Mouse (Mus musculus) megakaryocyte, embryonic 14.5 days (primary cell): ENCODE measurements around the gene Erg28. TPM values are rescaled to one million over a fixed set of nuclear protein-coding genes. Genes with fewer than 3 reads are reported as not detected.

ENCODE experiments used
- H3K27me3 ChIP-seq: replicated peaks from 2 replicates; pipeline ENCODE3; 2012; ENCODE audit warnings: inconsistent platforms
- H3K36me3 ChIP-seq: replicated peaks from 2 replicates; pipeline ENCODE3; 2012; ENCODE audit warnings: low read length, inconsistent platforms, mixed read lengths
- H3K4me1 ChIP-seq: 2 replicates; pipeline ENCODE4 v1.6.1; 2012; ENCODE audit warnings: inconsistent platforms
- H3K4me3 ChIP-seq: replicated peaks from 2 replicates; pipeline ENCODE3; 2012; ENCODE audit warnings: moderate library complexity, mild to moderate bottlenecking, inconsistent platforms
- H3K9me3 ChIP-seq: 2 replicates; pipeline ENCODE4 v1.6.1; 2012; ENCODE audit warnings: inconsistent platforms
- FLI1 ChIP-seq: IDR thresholded peaks from 2 replicates; pipeline ENCODE4 v1.6.1; 2012; ENCODE audit warnings: low read length, inconsistent platforms, mixed read lengths
- GATA1 ChIP-seq: IDR thresholded peaks from 3 replicates; pipeline ENCODE4 v1.6.1; 2012; ENCODE audit warnings: mixed read lengths, low read length, inconsistent platforms, borderline replicate concordance
- polyA plus RNA-seq: library from polyadenylated mRNA; stranded (reverse); fragments of >175 nt; gene quantifications from 2 replicates; pipeline ENCODE4 v1.2.3, GENCODE M21; 2012; ENCODE audit warnings: low replicate concordance; ENCODE audit not compliant: insufficient read depth

Erg28 gene
- polyA plus RNA-seq, 1 experiment = 4.6 TPM

GRCm38 (mm10) chr12:85784916-85785815 is 39.2 kb downstream of the Erg28 start:
- H3K4me1 ChIP-seq = peaks cover 10% of the 10 kb centered on the region
- H3K27me3 ChIP-seq = peaks cover 13% of the 10 kb centered on the region
- no peak overlapping the region for H3K4me3 ChIP-seq
- TF ChIP-seq FLI1 = no peak
- TF ChIP-seq GATA1 = no peak
- H3K36me3 ChIP-seq = no peaks in the 10 kb centered on the region
- no peaks in the 10 kb centered on the region for H3K9me3 ChIP-seq

GRCm38 (mm10) chr12:85781606-85782005 is 42.7 kb downstream of the Erg28 start:
- Histone ChIP-seq H3K4me3 (no peak overlapping the region), H3K9me3 (no peaks in the 10 kb centered on the region), H3K27me3 (peaks cover 18% of the 10 kb centered on the region), H3K36me3 (no peaks in the 10 kb centered on the region), H3K4me1 (peaks cover 10% of the 10 kb centered on the region)
- TF ChIP-seq GATA1 (no peak), FLI1 (no peak)

GRCm38 (mm10) chr12:85779707-85780106 is 44.6 kb downstream of the Erg28 start:
- Histone ChIP-seq H3K27me3 (peaks cover 9% of the 10 kb centered on the region), H3K4me1 (peaks cover 10% of the 10 kb centered on the region), H3K9me3 (no peaks in the 10 kb centered on the region), H3K36me3 (no peaks in the 10 kb centered on the region), H3K4me3 (no peak overlapping the region)
- no peak for TF ChIP-seq FLI1
- no peak for TF ChIP-seq GATA1

GRCm38 (mm10) chr12:85778962-85779361 is 45.4 kb downstream of the Erg28 start:
- Histone ChIP-seq H3K36me3 (no peaks in the 10 kb centered on the region), H3K4me1 (peaks cover 10% of the 10 kb centered on the region), H3K4me3 (no peak overlapping the region), H3K9me3 (peaks cover 6% of the 10 kb centered on the region), H3K27me3 (peaks cover 13% of the 10 kb centered on the region)
- TF ChIP-seq FLI1 (no peak), GATA1 (no peak)

- no peaks in the 10 kb centered on the region for H3K36me3 ChIP-seq
- TF ChIP-seq FLI1 = no peak
- no peak for TF ChIP-seq GATA1
- H3K27me3 ChIP-seq = peaks cover 46% of the 10 kb centered on the region
- H3K4me1 ChIP-seq = no peaks in the 10 kb centered on the region
- no peak overlapping the region for H3K4me3 ChIP-seq
- peaks cover 16% of the 10 kb centered on the region for H3K9me3 ChIP-seq
Measured at GRCm38 (mm10) chr12:85771356-85771755, 53.0 kb downstream of the Erg28 start.

- TF ChIP-seq FLI1 = no peak
- no peak for TF ChIP-seq GATA1
- Histone ChIP-seq H3K27me3 (peaks cover 60% of the 10 kb centered on the region), H3K9me3 (no peaks in the 10 kb centered on the region), H3K36me3 (no peaks in the 10 kb centered on the region), H3K4me3 (no peak overlapping the region), H3K4me1 (no peaks in the 10 kb centered on the region)
Measured at GRCm38 (mm10) chr12:85767750-85768149, 56.6 kb downstream of the Erg28 start.

- no peak for TF ChIP-seq GATA1
- TF ChIP-seq FLI1 = no peak
- Histone ChIP-seq H3K9me3 (no peaks in the 10 kb centered on the region), H3K27me3 (peaks cover 56% of the 10 kb centered on the region), H3K4me1 (no peaks in the 10 kb centered on the region), H3K36me3 (no peaks in the 10 kb centered on the region), H3K4me3 (no peak overlapping the region)
Measured at GRCm38 (mm10) chr12:85766287-85766686, 58.1 kb downstream of the Erg28 start.

Other genes starting within 250 kb of the Erg28 start
- gene Jdp2, start 225.5 kb downstream of the Erg28 start, polyA plus RNA-seq = 5.4 and 7.1 TPM in 2 replicates
- 27.1 and 31.7 TPM in 2 replicates for gene Batf, start 137.9 kb downstream of the Erg28 start, polyA plus RNA-seq
- not detected in 2 replicates for gene Flvcr2, start 78.0 kb downstream of the Erg28 start, polyA plus RNA-seq
- 5.8 and 6.6 TPM in 2 replicates for gene Ttll5, start 109 bp upstream of the Erg28 start, polyA plus RNA-seq